Mouse (Mus musculus): Measurements from ENCODE around the gene Krt76. TPM values are rescaled to one million over a fixed set of nuclear protein-coding genes. Genes with fewer than 3 reads are reported as not detected.

Krt76 gene
- polyA plus RNA-seq, 1 experiment from 2014 or later, result not detected

DNA sequence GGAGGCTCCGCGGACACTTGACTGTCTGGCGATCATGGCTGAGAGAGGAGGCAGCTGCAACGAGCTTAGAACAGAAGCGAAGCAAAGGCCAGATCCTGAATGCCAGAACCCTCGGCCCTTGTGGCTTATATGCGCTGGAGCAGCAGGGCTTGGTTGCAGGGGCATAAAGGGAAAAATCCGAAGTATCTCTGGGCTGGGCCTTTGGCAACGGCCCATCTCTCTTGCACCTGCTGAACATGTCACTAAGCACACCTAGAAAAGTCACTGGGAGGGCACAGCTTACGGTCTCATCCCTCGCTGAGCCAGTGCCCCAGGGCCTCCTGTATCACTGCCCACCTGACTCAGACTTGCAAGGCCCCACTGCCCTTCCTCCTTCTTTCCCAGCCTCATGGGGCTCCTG, 31.9 kb upstream of the Krt76 start, which contains the start of gene Krt4:
Krt4 (minus strand) TSS at position 101 of the 400 bp plus-strand sequence.
- no peak within 1 kb of the TSS for H3K4me3 ChIP-seq (ENCODE audit: low read depth, low read length)
- ATAC-seq (ENCODE audit: low read depth), result no peak
- no peaks in the 10 kb centered on the region for H3K9me3 ChIP-seq (ENCODE audit: control insufficient read depth, low read length)
- WGBS, result 84% methylated on average over 11 of the region's 11 CpGs
- no peaks in the 10 kb centered on the region for H3K4me1 ChIP-seq (ENCODE audit: control insufficient read depth, insufficient read depth, low read length)
- H3K27me3 ChIP-seq (ENCODE audit: control insufficient read depth, insufficient read depth, low read length), result no peaks in the 10 kb centered on the region
- H3K27ac ChIP-seq (ENCODE audit: low read depth, low read length), result no peak within 1 kb of the TSS
- H3K9ac ChIP-seq (replicated peaks; ENCODE audit: low read depth, low read length), result no peak within 1 kb of the TSS
- H3K36me3 ChIP-seq (ENCODE audit: control insufficient read depth, insufficient read depth, low read length), result no peaks in the 10 kb centered on the region
- H3K4me2 ChIP-seq (ENCODE audit: low read depth, low read length), result no peak within 1 kb of the TSS

DNA sequence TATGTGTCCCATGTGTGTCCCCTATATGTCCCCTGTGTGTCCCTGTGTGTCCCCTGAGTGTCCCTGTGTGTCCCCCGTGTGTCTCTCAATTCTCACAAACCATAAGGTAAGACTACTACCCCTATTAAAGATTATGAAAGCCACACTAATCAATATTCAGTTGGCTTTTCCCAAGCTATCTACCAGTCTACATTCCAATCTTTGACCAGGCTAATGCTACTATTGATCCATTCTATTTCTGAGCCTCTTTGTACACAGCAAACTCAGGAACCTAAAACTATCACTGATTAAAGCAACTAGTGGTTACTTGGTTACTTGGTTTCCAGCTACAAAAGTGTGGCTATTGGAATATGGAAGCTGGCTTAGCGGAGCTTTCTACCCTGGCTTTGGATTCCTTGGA, 29.6 kb upstream of the Krt76 start:
- H3K27me3 ChIP-seq (ENCODE audit: control insufficient read depth, insufficient read depth, low read length), result no peaks in the 10 kb centered on the region
- ATAC-seq (ENCODE audit: low read depth), result no peak

DNA sequence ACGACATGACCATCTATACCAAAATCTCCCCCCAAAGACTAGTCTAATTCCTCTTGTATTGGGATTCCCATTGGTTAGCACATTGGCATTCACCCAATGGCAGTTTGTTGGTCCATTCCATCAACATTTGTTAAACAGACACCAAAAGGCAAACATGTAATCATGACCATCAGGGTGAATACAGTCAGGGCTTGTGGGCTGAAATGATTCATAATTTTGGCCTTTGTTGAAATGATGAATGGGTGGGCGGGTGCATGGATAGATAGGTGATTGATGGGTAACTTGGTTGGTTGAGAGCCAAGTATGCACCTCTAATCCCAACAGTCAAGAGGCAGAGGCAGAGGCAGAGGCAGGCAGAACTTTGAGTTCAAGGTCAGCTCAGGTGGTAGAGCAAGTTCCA, 23.4 kb upstream of the Krt76 start:
- Histone ChIP-seq H3K36me3 (ENCODE audit: control insufficient read depth, insufficient read depth, low read length) (no peaks in the 10 kb centered on the region), H3K4me1 (ENCODE audit: control insufficient read depth, insufficient read depth, low read length) (no peaks in the 10 kb centered on the region), H3K4me2 (ENCODE audit: low read depth, low read length) (no peak overlapping the region), H3K4me3 (ENCODE audit: low read depth, low read length) (no peak overlapping the region), H3K9me3 (ENCODE audit: control insufficient read depth, low read length) (no peaks in the 10 kb centered on the region), H3K27me3 (ENCODE audit: control insufficient read depth, insufficient read depth, low read length) (no peaks in the 10 kb centered on the region), H3K27ac (ENCODE audit: low read depth, low read length) (no peak overlapping the region), H3K9ac (replicated peaks; ENCODE audit: low read depth, low read length) (no peak overlapping the region)
- WGBS, result 77% methylated on average over 2 of the region's 2 CpGs
- ATAC-seq (ENCODE audit: low read depth), result no peak

More for the DNA sequence above, 29.6 kb upstream of the Krt76 start:
- Histone ChIP-seq H3K27ac (ENCODE audit: low read depth, low read length) (no peak overlapping the region), H3K36me3 (ENCODE audit: control insufficient read depth, insufficient read depth, low read length) (no peaks in the 10 kb centered on the region), H3K4me3 (ENCODE audit: low read depth, low read length) (no peak overlapping the region), H3K4me2 (ENCODE audit: low read depth, low read length) (no peak overlapping the region), H3K9me3 (ENCODE audit: control insufficient read depth, low read length) (no peaks in the 10 kb centered on the region), H3K4me1 (ENCODE audit: control insufficient read depth, insufficient read depth, low read length) (no peaks in the 10 kb centered on the region), H3K9ac (replicated peaks; ENCODE audit: low read depth, low read length) (no peak overlapping the region)
- 89% methylated on average over 2 of the region's 2 CpGs for WGBS

DNA sequence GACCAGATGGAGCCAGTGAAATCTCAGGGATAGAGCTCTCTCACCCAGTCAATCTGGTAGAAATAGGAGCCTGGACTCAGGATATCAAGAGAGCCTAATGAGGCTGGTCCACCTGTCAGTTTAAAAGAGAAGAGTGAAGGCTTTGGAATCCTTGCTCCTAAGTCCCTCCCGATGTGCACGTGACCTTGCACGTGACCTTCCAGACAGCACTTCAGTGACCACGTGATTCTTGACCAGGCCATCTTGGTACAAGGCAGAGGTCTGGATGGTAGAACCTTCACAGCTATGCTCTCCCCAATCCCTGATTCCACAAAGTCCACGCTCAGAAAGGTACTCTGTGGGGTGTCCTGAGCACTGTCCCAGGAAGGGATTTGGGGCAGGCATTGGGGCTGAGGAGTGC, 12.1 kb upstream of the Krt76 start:
- Histone ChIP-seq H3K9me3 (ENCODE audit: control insufficient read depth, low read length) (no peaks in the 10 kb centered on the region), H3K4me2 (ENCODE audit: low read depth, low read length) (no peak overlapping the region), H3K27ac (ENCODE audit: low read depth, low read length) (no peak overlapping the region), H3K9ac (replicated peaks; ENCODE audit: low read depth, low read length) (no peak overlapping the region), H3K27me3 (ENCODE audit: control insufficient read depth, insufficient read depth, low read length) (no peaks in the 10 kb centered on the region), H3K4me1 (ENCODE audit: control insufficient read depth, insufficient read depth, low read length) (no peaks in the 10 kb centered on the region), H3K4me3 (ENCODE audit: low read depth, low read length) (no peak overlapping the region), H3K36me3 (ENCODE audit: control insufficient read depth, insufficient read depth, low read length) (no peaks in the 10 kb centered on the region)
- 85% methylated on average over 5 of the region's 5 CpGs for WGBS
- no peak for ATAC-seq (ENCODE audit: low read depth)

DNA sequence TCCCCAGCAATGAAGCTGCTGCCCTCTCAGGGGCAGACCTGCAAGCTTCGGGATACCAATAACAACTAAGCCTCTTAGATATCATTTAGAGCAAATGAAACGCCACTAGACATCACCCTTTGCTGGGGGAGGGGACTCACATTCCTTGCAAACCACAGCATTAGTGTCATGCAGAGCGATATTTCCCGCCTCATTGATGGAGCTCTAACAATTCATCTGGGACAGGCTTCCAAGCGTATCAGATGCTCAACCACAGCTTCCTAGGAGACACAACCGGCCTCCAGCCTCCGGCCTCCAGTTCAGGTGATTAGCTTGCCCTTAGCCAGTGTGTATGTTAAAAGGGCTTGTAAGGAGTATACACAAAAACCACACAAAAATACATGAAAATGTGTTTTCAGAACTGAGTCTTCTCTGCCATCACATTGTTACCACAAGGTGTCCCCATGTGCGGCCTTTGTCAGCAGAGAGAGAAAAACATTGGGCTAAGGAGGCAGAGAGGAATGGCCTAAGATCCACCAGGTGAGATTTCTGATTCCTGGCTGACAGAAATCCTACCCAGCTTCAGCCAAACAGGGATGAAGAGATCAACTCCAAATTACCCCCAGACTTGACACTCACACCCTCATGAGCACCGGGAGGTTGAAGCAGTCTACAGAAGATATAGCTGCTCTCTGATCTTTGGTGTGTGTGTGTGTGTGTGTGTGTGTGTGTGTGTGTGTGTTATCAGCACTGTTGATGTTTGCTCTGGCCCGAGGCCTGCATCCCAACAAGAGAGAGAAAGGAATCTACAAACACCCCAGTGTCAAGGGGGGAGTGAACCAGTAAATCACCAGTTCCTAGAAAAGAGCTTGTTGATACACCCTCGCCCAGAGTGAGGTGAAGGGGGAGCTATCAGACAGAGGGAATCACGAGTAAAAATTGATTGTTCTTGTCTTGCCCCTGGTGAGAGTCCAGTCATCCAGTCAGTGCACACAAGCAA, 9.7 kb upstream of the Krt76 start:
- Histone ChIP-seq H3K9ac (replicated peaks; ENCODE audit: low read depth, low read length) (no peak overlapping the region), H3K9me3 (ENCODE audit: control insufficient read depth, low read length) (no peaks in the 10 kb centered on the region), H3K27ac (ENCODE audit: low read depth, low read length) (no peak overlapping the region), H3K4me2 (ENCODE audit: low read depth, low read length) (no peak overlapping the region), H3K36me3 (ENCODE audit: control insufficient read depth, insufficient read depth, low read length) (no peaks in the 10 kb centered on the region), H3K27me3 (ENCODE audit: control insufficient read depth, insufficient read depth, low read length) (no peaks in the 10 kb centered on the region), H3K4me1 (ENCODE audit: control insufficient read depth, insufficient read depth, low read length) (no peaks in the 10 kb centered on the region), H3K4me3 (ENCODE audit: low read depth, low read length) (no peak overlapping the region)
- ATAC-seq (ENCODE audit: low read depth), result no peak
- WGBS, result 56% methylated on average over 12 of the region's 12 CpGs

DNA sequence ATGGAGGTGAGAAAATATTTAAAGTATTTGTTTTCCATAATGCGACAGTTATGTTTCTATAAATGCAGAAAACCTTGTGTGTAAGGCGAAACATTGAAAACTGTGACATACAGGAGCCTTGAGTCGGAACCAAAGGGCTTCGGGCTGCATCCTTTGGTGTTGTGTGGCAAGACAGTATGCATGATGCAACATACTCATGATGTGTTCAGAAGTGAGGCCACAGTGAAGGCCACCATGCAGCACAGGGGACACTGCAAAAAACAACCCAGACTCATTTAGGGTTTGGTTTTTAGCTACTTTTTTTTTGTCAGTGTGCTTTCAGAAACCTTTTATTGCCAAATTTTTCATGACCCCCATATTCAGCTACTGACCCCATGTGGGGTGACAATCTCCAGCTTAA, 2.5 kb upstream of the Krt76 start:
- no peak overlapping the region for H3K4me3 ChIP-seq (ENCODE audit: low read depth, low read length)
- H3K27me3 ChIP-seq (ENCODE audit: control insufficient read depth, insufficient read depth, low read length), result no peaks in the 10 kb centered on the region
- no peaks in the 10 kb centered on the region for H3K9me3 ChIP-seq (ENCODE audit: control insufficient read depth, low read length)
- ATAC-seq (ENCODE audit: low read depth), result no peak
- no peak overlapping the region for H3K9ac ChIP-seq (replicated peaks; ENCODE audit: low read depth, low read length)
- 94% methylated on average over 4 of the region's 4 CpGs for WGBS
- H3K4me1 ChIP-seq (ENCODE audit: control insufficient read depth, insufficient read depth, low read length), result no peaks in the 10 kb centered on the region
- H3K27ac ChIP-seq (ENCODE audit: low read depth, low read length), result no peak overlapping the region
- no peaks in the 10 kb centered on the region for H3K36me3 ChIP-seq (ENCODE audit: control insufficient read depth, insufficient read depth, low read length)
- no peak overlapping the region for H3K4me2 ChIP-seq (ENCODE audit: low read depth, low read length)

DNA sequence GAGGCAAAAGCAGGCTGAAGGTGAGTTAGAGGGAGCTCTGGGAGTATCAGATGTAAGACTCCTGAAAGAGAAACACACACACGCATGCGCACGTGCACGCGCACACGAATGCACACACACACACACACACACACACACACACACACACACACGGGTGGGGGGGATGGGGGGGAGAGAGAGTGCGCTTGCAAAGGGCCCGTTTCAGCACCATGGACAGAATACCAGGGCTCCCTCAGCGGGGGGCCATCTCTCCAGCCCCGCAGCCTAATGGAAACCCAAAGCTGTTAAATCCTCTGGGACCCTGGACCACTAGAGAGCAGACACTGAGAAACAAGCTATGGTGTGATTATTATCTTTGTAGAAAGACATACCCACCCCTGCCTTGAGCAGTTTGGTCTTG, 12.9 kb downstream of the Krt76 start:
- Histone ChIP-seq H3K4me3 (ENCODE audit: low read depth, low read length) (no peak overlapping the region), H3K27ac (ENCODE audit: low read depth, low read length) (no peak overlapping the region), H3K9ac (replicated peaks; ENCODE audit: low read depth, low read length) (no peak overlapping the region), H3K4me1 (ENCODE audit: control insufficient read depth, insufficient read depth, low read length) (no peaks in the 10 kb centered on the region), H3K27me3 (ENCODE audit: control insufficient read depth, insufficient read depth, low read length) (no peaks in the 10 kb centered on the region), H3K36me3 (ENCODE audit: control insufficient read depth, insufficient read depth, low read length) (no peaks in the 10 kb centered on the region), H3K9me3 (ENCODE audit: control insufficient read depth, low read length) (no peaks in the 10 kb centered on the region), H3K4me2 (ENCODE audit: low read depth, low read length) (no peak overlapping the region)
- WGBS, result 28% methylated on average over 9 of the region's 11 CpGs
- no peak for ATAC-seq (ENCODE audit: low read depth)

DNA sequence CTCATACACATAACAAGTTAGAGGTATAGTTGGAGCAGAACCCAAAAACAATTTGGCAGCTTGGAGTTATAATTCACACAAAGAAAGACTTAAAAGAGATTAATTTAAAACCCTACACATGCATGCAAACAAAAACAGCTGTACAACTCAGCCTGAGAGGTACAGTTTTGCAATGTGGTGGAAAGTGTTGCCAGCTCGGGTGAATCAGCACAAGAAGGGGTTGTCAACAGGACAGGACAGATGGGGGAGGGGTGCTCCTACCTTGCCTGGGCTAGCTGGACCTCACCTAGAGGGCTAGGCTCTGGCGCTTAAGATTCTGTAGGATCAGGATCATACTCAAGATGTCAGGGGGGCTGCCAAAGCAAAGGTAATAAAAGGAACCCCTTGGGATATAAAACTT, 14.7 kb downstream of the Krt76 start:
- Histone ChIP-seq H3K4me1 (ENCODE audit: control insufficient read depth, insufficient read depth, low read length) (no peaks in the 10 kb centered on the region), H3K36me3 (ENCODE audit: control insufficient read depth, insufficient read depth, low read length) (no peaks in the 10 kb centered on the region), H3K4me2 (ENCODE audit: low read depth, low read length) (no peak overlapping the region), H3K4me3 (ENCODE audit: low read depth, low read length) (no peak overlapping the region), H3K27me3 (ENCODE audit: control insufficient read depth, insufficient read depth, low read length) (no peaks in the 10 kb centered on the region), H3K9ac (replicated peaks; ENCODE audit: low read depth, low read length) (no peak overlapping the region), H3K27ac (ENCODE audit: low read depth, low read length) (no peak overlapping the region), H3K9me3 (ENCODE audit: control insufficient read depth, low read length) (no peaks in the 10 kb centered on the region)
- WGBS, result 64% methylated on average over 2 of the region's 2 CpGs
- ATAC-seq (ENCODE audit: low read depth), result no peak

DNA sequence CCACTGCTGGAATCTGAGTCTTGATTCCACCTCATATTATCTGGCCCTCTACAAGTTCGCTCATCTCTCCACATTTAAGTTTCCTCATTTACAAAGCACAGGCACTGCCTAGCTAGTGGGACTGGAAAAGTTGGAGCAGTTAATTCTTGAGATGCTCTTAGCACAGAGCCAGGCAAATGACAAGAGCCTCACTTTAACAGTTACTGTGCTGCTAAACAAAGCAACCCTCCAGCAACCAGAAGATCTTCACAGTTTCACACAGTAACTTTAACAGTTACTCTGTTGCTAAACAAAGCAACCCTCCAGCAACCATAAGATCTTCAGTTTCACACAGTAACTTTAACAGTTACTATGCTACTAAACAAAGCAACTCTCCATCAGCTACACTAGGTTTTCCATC, 18.3 kb downstream of the Krt76 start:
- H3K27ac ChIP-seq (ENCODE audit: low read depth, low read length), result no peak overlapping the region
- no peaks in the 10 kb centered on the region for H3K36me3 ChIP-seq (ENCODE audit: control insufficient read depth, insufficient read depth, low read length)
- WGBS, result 83% methylated on average over 1 of the region's 1 CpGs
- no peak overlapping the region for H3K4me3 ChIP-seq (ENCODE audit: low read depth, low read length)
- H3K4me2 ChIP-seq (ENCODE audit: low read depth, low read length), result no peak overlapping the region
- H3K9me3 ChIP-seq (ENCODE audit: control insufficient read depth, low read length), result no peaks in the 10 kb centered on the region
- H3K27me3 ChIP-seq (ENCODE audit: control insufficient read depth, insufficient read depth, low read length), result no peaks in the 10 kb centered on the region
- no peak overlapping the region for H3K9ac ChIP-seq (replicated peaks; ENCODE audit: low read depth, low read length)
- H3K4me1 ChIP-seq (ENCODE audit: control insufficient read depth, insufficient read depth, low read length), result no peaks in the 10 kb centered on the region
- ATAC-seq (ENCODE audit: low read depth), result no peak

Data from neural tube, embryonic 14.5 days (tissue).